Mouse (Mus musculus) erythroblast, embryonic 14.5 days (primary cell): ENCODE data around the gene Usp24.

ENCODE experiments used
- GATA1 ChIP-seq: IDR thresholded peaks from 2 replicates; pipeline ENCODE4 v1.6.1; 2012; ENCODE audit warnings: low read length, inconsistent platforms, mixed read lengths
- TAL1 ChIP-seq: IDR thresholded peaks from 3 replicates; pipeline ENCODE4 v1.6.1; 2012; ENCODE audit warnings: low read length, inconsistent platforms, mixed read lengths

DNA sequence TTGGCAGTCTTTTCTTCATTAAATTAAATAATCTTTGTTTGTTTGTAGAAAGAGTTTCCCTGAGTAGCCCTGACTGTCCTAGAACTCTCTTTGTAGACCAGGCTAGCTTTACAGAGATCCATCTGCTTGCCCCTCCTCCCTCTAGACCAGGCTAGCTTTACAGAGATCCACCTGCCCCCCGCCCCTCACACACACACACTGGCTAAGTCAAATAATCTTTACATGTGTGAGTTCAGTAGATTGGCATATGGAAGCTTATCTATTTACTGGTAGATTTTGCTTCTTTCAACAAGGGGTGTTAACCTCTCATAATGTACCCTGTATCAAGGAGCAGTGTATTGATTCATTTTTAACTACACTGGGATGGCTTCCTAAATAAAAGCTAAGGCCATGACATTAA, 19.8 kb downstream of the Usp24 start:
- TF ChIP-seq GATA1 (no peak), TAL1 (no peak)
